Mouse (Mus musculus) lung, adult 2 months (tissue): ENCODE measurements at regions not wholly inside any gene's neighbourhood (a gene's known extent, or its start where the extent isn't known, plus 50 kb on each side); places are given as distances from the start of the nearest gene placed in this dataset.

Source experiments
- CTCF ChIP-seq: fragments of 200-500 bp; IDR thresholded peaks from 2 replicates; pipeline ENCODE4 v1.5.1; 2011; ENCODE audit warnings: mild to moderate bottlenecking, low read length, control low read depth; ENCODE audit not compliant: insufficient read depth
- POLR2A ChIP-seq: fragments of 200-500 bp; IDR thresholded peaks from 2 replicates; pipeline ENCODE4 v1.6.1; 2011; ENCODE audit warnings: low read depth, mild to moderate bottlenecking, control low read depth, low read length, borderline replicate concordance; ENCODE audit errors: extremely low read depth

DNA sequence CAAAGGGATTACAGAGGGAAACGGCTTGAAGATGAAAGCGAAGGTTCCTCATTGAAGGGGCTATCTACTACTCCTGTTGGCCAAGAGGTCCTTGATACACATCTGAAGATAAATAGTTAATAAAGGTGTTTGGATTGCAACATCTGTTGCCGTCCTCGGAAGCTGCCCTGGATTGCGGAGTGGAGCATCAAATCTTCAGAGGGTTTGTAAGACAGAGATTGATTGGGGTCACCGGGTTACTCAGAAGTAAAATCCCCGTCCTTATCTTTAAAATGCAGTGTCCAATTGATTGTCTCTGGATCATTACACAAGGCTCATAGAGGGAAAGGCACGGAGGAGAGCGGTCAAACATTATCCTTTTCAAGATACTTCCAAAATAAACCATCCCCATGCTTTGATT is 212.4 kb upstream of the Hes1 start:
- TF ChIP-seq CTCF (no peak), POLR2A (no peak)
